Mouse (Mus musculus) ES-E14 (cell line): ENCODE data around the gene Stx12. TPM values are rescaled to one million over a fixed set of nuclear protein-coding genes. Genes with fewer than 3 reads are reported as not detected.
A peak's percentile ranks its signal among the peaks of the same experiment; 100 is the strongest.

ENCODE experiments used
- DNase-seq: peaks from one replicate; pipeline ENCODE4 v3.0.0-alpha.2; 2013; ENCODE audit warnings: low read depth, low spot score
- H3K27ac ChIP-seq: 2 replicates; pipeline ENCODE4 v1.5.1; 2012; ENCODE audit warnings: low read depth, mild to moderate bottlenecking, low read length, moderate library complexity, mixed read lengths; ENCODE audit not compliant: poor library complexity, insufficient read depth, severe bottlenecking
- H3K36me3 ChIP-seq: 2 replicates; pipeline ENCODE4 v1.6.1; 2012; ENCODE audit warnings: mild to moderate bottlenecking, low read length, moderate library complexity, mixed read lengths; ENCODE audit not compliant: control insufficient read depth, poor library complexity, insufficient read depth, severe bottlenecking
- H3K4me1 ChIP-seq, 2 experiments: fragments of 150-350 bp in 1 of 2; sonication (generic) in 1 of 2; 2 replicates each; pipeline ENCODE4 v1.6.1; 2012; ENCODE audit warnings: low read length in 2 of 2, mild to moderate bottlenecking in 1 of 2, mixed read lengths in 1 of 2; ENCODE audit not compliant: control insufficient read depth in 2 of 2, insufficient read depth in 2 of 2, poor library complexity in 1 of 2
- H3K4me3 ChIP-seq, 2 experiments: fragments of 150-350 bp in 1 of 2; sonication (generic) in 1 of 2; 2 replicates each; pipeline ENCODE4 v1.5.1; 2012; ENCODE audit warnings: low read length in 2 of 2, low read depth in 1 of 2, mild to moderate bottlenecking in 1 of 2, mixed read lengths in 1 of 2; ENCODE audit not compliant: insufficient read depth in 1 of 2, poor library complexity in 1 of 2, severe bottlenecking in 1 of 2
- H3K9ac ChIP-seq: 2 replicates; pipeline ENCODE4 v1.6.1; 2012; ENCODE audit warnings: low read depth, mild to moderate bottlenecking, low read length, mixed read lengths; ENCODE audit not compliant: poor library complexity, insufficient read depth, severe bottlenecking
- H3K9me3 ChIP-seq: fragments of 150-350 bp; sonication (generic); 2 replicates; pipeline ENCODE4 v1.6.1; 2012; ENCODE audit warnings: low read depth, mild to moderate bottlenecking, low read length; ENCODE audit not compliant: control insufficient read depth, insufficient read depth
- CHD2 ChIP-seq: IDR thresholded peaks from 2 replicates; pipeline ENCODE4 v1.6.1; 2014; ENCODE audit warnings: mild to moderate bottlenecking, low read depth, low read length, inconsistent platforms
- HCFC1 ChIP-seq: IDR thresholded peaks from 2 replicates; pipeline ENCODE4 v1.6.1; 2012; ENCODE audit warnings: low read length, inconsistent platforms, borderline replicate concordance; ENCODE audit not compliant: insufficient read depth
- MAFK ChIP-seq: IDR thresholded peaks from 2 replicates; pipeline ENCODE4 v1.6.1; 2014; ENCODE audit warnings: mild to moderate bottlenecking, low read depth, low read length, inconsistent platforms; ENCODE audit not compliant: insufficient read depth
- ZC3H11A ChIP-seq: IDR thresholded peaks from 2 replicates; pipeline ENCODE4 v1.6.1; 2012; ENCODE audit warnings: low read depth, mild to moderate bottlenecking, inconsistent platforms, low read length, borderline replicate concordance
- ZNF384 ChIP-seq: IDR thresholded peaks from 2 replicates; pipeline ENCODE4 v1.6.1; 2012; ENCODE audit warnings: low read depth, low read length, inconsistent platforms
- in situ Hi-C, 2 experiments: fragments of 600-800 bp; cut with MboI; formaldehyde crosslinking; loops; one replicate each; pipeline ENCODE4 v1.15.1; 2025; ENCODE audit warnings: low sequenced_read_pairs in 2 of 2, inconsistent platforms in 1 of 2; ENCODE audit not compliant: unreplicated experiment in 2 of 2
- total RNA-seq: library from RNA; depleted of rRNA; stranded (reverse); fragments of 300-350 nt; gene quantifications from 2 replicates; pipeline ENCODE4 v1.2.3, GENCODE M21; 2012

The Stx12 gene
- total RNA-seq, 1 experiment: 27.6 TPM

DNA sequence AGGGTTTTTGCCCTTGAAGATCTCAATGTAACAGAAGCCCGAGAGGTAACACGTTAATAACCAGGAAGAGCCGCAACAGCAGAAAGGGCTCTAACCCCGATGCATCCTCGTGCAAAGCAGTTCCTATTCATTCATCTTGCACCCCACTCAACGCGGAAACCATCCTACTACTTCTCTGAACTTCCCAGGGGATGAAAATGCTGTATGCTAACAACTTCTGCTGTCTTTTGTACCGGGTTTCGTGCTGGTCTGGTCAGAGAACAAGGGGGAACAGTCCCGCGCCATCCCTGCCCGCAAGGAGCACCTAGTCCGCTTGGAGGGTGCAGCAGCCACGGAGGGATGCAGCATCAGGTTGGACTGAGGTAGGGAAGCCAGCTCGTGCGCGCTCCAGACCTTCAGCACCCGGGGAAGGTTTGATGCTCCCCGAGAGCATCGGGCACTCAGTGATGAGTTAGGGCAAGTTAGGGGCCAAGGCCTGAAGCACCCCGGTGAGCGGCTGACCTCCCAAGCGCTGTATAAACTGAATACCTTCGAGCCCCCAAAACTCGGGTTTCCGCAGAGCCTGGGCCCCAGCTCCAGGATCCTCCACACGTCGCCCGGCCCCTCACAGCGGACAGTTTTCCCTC, 41.9 kb downstream of the Stx12 start:
- H3K36me3 ChIP-seq: peaks cover 18% of the 10 kb centered on the region

DNA sequence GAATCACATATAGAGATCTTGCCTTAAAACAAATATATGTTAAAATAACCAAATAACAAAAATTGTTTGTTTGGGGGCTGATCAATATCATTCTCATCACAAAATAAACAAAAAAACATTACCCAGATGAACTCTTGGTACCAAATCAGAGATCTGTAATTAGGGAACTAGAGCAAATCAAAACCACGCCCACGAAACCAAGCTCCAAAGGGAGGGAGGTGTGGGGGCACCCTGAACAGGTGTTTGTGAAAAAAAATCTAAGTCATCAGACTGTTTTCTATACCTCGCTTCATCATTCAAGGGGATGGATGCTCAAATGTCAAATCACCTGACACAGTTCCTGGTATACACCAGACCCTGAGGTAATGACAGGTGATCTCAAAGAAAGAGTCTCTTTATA, 42.8 kb downstream of the Stx12 start:
- no peak for DNase-seq
- Histone ChIP-seq H3K36me3 (peaks cover 22% of the 10 kb centered on the region), H3K4me1 (peaks cover 0 to 2% of the 10 kb centered on the region in 2 experiments; a peak in 1 of 4 replicates), H3K27ac (no peak overlapping the region), H3K9ac (peak overlapping the region; percentile 98; the same call in 1 of the 2 replicates), H3K9me3 (no peaks in the 10 kb centered on the region), H3K4me3 (peak overlapping the region; percentile 71 to 96; a peak in 3 of 4 replicates)
- no peak for TF ChIP-seq ZNF384
- no peak for TF ChIP-seq CHD2
- no peak for TF ChIP-seq HCFC1
- TF ChIP-seq MAFK: no peak
- TF ChIP-seq ZC3H11A: no peak
- in situ Hi-C loops: no loop called here

More for the DNA sequence above, 41.9 kb downstream of the Stx12 start:
- peak; percentile 15 for DNase-seq
- H3K9ac ChIP-seq: peak overlapping the region; percentile 98
- H3K4me1 ChIP-seq: peaks cover 0 to 2% of the 10 kb centered on the region in 2 experiments; a peak in 1 of 4 replicates
- peak overlapping the region; percentile 48 for H3K27ac ChIP-seq
- TF ChIP-seq ZNF384 (no peak), CHD2 (no peak)
- peak overlapping the region; percentile 71 to 96 for H3K4me3 ChIP-seq
- in situ Hi-C loops: no loop called here
- no peaks in the 10 kb centered on the region; the same call in 1 of the 2 replicates for H3K9me3 ChIP-seq

DNA sequence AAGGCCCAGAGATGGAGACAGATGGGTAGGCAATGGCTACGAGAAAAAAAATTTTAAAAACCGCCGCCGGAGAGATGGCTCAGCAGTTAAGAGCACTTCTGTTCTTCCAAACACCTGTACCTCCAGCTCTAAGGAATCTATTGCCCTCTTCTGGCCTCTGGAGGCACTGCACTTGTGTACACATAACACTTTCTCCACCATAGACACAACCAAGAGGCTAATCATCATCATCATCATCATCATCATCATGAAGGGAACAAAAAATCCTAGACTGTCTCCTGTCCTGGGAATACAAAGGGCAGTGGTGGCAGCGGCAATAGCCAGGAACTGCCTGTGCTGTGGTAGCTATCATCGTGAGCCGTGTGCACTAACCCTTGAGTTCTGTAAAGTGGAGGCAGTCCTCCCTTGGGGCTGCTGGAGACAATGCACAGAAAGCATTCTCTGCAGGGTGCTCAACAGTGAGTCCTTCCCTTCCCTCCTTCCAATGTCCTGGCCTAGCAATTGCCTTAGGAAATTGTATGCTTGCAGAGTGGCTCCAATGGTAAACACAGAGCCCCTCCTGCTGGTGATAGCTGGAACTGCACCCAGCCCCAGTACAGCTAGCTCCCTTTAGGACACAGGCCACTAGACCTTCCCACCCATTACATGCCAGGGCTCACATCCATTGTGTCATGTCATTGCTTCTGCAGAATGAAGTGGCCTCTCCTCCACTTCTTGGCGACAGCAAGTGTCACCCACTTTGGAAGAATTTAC, 60.5 kb downstream of the Stx12 start:
- in situ Hi-C loops: no loop called here
- peak; percentile 88 for DNase-seq
- no peak overlapping the region for H3K9ac ChIP-seq
- H3K9me3 ChIP-seq: no peaks in the 10 kb centered on the region
- H3K36me3 ChIP-seq: peaks cover 23% of the 10 kb centered on the region
- H3K27ac ChIP-seq: no peak overlapping the region
- H3K4me3 ChIP-seq: peak overlapping the region in 1 of 2 experiments; percentile 7; a peak in 1 of 4 replicates
- peaks cover 0 to 2% of the 10 kb centered on the region in 2 experiments; a peak in 1 of 4 replicates for H3K4me1 ChIP-seq
- TF ChIP-seq ZC3H11A (peak; percentile 67; the same call in 1 of the 2 replicates), ZNF384 (no peak), MAFK (no peak), HCFC1 (no peak), CHD2 (no peak)

DNA sequence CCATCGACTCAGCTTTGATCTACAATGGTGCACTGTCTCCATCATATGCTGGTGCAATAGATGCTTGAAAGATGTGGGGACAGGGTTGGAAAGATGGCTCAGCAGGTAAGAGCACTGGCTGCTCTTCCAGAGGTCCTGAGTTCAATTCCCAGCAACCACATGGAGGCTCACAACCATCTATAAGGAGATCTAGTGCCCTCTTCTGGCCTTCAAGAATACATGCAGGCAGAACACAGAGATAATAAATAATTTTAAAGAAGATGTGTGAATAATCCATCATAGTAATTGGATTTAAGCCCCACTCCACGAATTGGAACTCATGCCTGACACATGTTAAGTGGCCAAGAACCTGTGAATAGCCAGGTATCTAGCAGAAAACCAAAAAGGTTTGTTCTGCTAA, 65.9 kb downstream of the Stx12 start:
- TF ChIP-seq MAFK (no peak), HCFC1 (no peak), ZNF384 (no peak), CHD2 (no peak), ZC3H11A (no peak)
- H3K9ac ChIP-seq: no peak overlapping the region

More for the DNA sequence above, 65.9 kb downstream of the Stx12 start:
- no peaks in the 10 kb centered on the region for H3K36me3 ChIP-seq
- in situ Hi-C loops: no loop called here
- DNase-seq: no peak
- no peak overlapping the region for H3K4me3 ChIP-seq
- H3K27ac ChIP-seq: no peak overlapping the region
- H3K9me3 ChIP-seq: no peaks in the 10 kb centered on the region
- no peaks in the 10 kb centered on the region for H3K4me1 ChIP-seq
